Mouse (Mus musculus) liver, adult 10 weeks (tissue): ENCODE results near the gene Amy2a5. TPM values are rescaled to one million over a fixed set of nuclear protein-coding genes. Genes with fewer than 3 reads are reported as not detected.

Experiments
- polyA plus RNA-seq: library from polyadenylated mRNA; stranded (reverse); fragments of 350-450 nt; fragmentation: Illumina TruSeq; extraction: RNeasy Lipid Tissue Mini Kit (QIAGEN cat#74804); gene quantifications from one replicate; pipeline ENCODE4 v1.2.3, GENCODE M21; 2014; ENCODE audit warnings: low read depth, low replicate concordance

The Amy2a5 gene
- 0.61 TPM for polyA plus RNA-seq

DNA sequence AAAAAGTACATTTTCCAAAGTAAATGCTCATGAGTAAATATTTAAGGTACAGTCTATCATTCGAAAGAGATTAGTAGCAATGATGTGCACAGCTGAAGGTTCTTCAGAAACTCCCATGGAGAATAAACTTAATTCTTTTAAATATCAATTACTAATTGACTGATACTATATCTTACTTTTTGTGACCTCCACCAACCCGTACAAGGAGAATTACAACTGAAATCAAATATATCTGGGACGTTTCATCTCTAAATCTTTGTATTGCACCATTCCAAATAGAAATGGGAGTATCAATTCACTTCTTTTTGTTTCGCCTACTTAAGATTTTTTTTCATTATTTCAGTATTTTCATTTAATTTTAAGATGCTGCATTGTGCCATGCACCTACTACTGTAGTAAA lies at the start of gene Amy2a5:
Amy2a5 (minus strand) TSS at position 101 of the 400 bp plus-strand sequence.

DNA sequence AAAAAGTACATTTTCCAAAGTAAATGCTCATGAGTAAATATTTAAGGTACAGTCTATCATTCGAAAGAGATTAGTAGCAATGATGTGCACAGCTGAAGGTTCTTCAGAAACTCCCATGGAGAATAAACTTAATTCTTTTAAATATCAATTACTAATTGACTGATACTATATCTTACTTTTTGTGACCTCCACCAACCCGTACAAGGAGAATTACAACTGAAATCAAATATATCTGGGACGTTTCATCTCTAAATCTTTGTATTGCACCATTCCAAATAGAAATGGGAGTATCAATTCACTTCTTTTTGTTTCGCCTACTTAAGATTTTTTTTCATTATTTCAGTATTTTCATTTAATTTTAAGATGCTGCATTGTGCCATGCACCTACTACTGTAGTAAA lies 32.7 kb upstream of the Amy2a5 start, which contains the start of gene Amy2a4:
Amy2a4 (minus strand) TSS at position 101 of the 400 bp plus-strand sequence.

Other genes starting within 250 kb of the Amy2a5 start
- not detected for gene Amy2a4, start 32.6 kb upstream of the Amy2a5 start, polyA plus RNA-seq
- gene Amy2a3, start 65.2 kb upstream of the Amy2a5 start, polyA plus RNA-seq: not detected
- gene Amy2a2, start 97.8 kb upstream of the Amy2a5 start, polyA plus RNA-seq: not detected